Mouse (Mus musculus): Measurements from ENCODE around the gene Gpsm2.

GRCm38 (mm10) chr3:108660941-108661340, 61.2 kb downstream of the Gpsm2 start:
- TF ChIP-seq POLR2A (IDR thresholded peaks at IDR 0.05; ENCODE audit: low read depth, low read length) (no peak), CTCF (conservative IDR thresholded peaks at IDR 0.05; ENCODE audit: insufficient read depth, insufficient read length, low read depth, low read length) (0 out of 2 replicates have a peak, but pooled peaks have one; percentile 14)
